Mouse (Mus musculus) neural tube, embryonic 12.5 days (tissue): ENCODE measurements around the gene Cpne8. TPM values are rescaled to one million over a fixed set of nuclear protein-coding genes. Genes with fewer than 3 reads are reported as not detected.
"Not testable (repeated sequence)": the region's sequence is repeated elsewhere in the genome, so short reads cannot be mapped to it uniquely, and the experiment has no call there.

Experiments used
- ATAC-seq: fragments of 200-750 bp; cut with Nextera tagmentation; 2 replicates; pipeline ENCODE4 v1.8.0; 2017; ENCODE audit warnings: low read depth, mild to moderate bottlenecking, moderate TSS enrichment, moderate library complexity; ENCODE audit not compliant: low FRiP score
- H3K27ac ChIP-seq: fragments of 300-500 bp; sonication (generic); 2 replicates; pipeline ENCODE4 v1.5.1; 2016
- H3K27me3 ChIP-seq: fragments of 300-500 bp; sonication (generic); replicated peaks from 2 replicates; pipeline ENCODE4 v1.6.1; 2016; ENCODE audit warnings: mild to moderate bottlenecking
- H3K36me3 ChIP-seq: fragments of 300-500 bp; sonication (generic); 2 replicates; pipeline ENCODE4 v1.6.1; 2016; ENCODE audit warnings: mild to moderate bottlenecking
- H3K4me1 ChIP-seq: fragments of 300-500 bp; sonication (generic); 2 replicates; pipeline ENCODE4 v1.6.1; 2016
- H3K4me2 ChIP-seq: fragments of 300-500 bp; sonication (generic); replicated peaks from 2 replicates; pipeline ENCODE4 v1.6.1; 2016; ENCODE audit warnings: mild to moderate bottlenecking
- H3K4me3 ChIP-seq: fragments of 300-500 bp; sonication (generic); 2 replicates; pipeline ENCODE4 v1.5.1; 2016
- H3K9ac ChIP-seq: fragments of 300-500 bp; sonication (generic); 2 replicates; pipeline ENCODE4 v1.6.1; 2016; ENCODE audit warnings: mild to moderate bottlenecking
- H3K9me3 ChIP-seq: fragments of 300-500 bp; sonication (generic); 2 replicates; pipeline ENCODE4 v1.6.1; 2016; ENCODE audit warnings: mild to moderate bottlenecking
- WGBS: fragments of 180-500 bp; shearing (Covaris S2); methylation state at CpG from one replicate; pipeline ENCODE4 v1.1.7; 2016; 5-methylcytosine and 5-hydroxymethylcytosine counted together
- polyA plus RNA-seq: library from polyadenylated mRNA; unstranded; fragments of >200 nt; fragmentation: Nextera tagmentation; extraction: Ambion mirVana; gene quantifications from 2 replicates; pipeline ENCODE4 v1.2.1, GENCODE M21; 2016

The Cpne8 gene
- polyA plus RNA-seq, 1 experiment from 2014 or later = 7.2 TPM

DNA sequence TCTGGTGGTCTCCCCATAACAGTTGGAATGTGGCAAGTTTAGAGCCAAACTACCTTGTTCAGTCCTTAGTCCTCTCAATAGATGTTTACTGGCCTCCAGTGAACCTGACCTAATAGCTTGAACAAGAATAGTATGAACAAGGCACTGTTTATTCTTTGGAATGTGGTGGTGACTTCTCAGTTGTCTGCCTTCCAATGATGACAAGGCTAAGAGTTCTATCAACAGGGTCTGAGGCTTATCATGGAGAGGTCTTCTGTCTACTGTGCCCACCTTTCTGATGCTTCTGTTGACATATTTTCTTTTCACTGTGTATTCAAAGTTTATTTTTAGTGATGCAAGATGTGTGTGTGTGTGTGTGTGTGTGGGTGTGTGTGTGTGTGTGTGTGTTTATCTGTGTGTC, 137.1 kb downstream of the Cpne8 start:
- H3K27ac ChIP-seq = no peak overlapping the region
- H3K36me3 ChIP-seq = no peaks in the 10 kb centered on the region
- no peak overlapping the region for H3K9ac ChIP-seq
- no peak overlapping the region for H3K4me2 ChIP-seq
- no peak overlapping the region for H3K4me3 ChIP-seq
- no peaks in the 10 kb centered on the region for H3K9me3 ChIP-seq
- H3K4me1 ChIP-seq = no peaks in the 10 kb centered on the region
- ATAC-seq = no peak
- H3K27me3 ChIP-seq = no peaks in the 10 kb centered on the region

DNA sequence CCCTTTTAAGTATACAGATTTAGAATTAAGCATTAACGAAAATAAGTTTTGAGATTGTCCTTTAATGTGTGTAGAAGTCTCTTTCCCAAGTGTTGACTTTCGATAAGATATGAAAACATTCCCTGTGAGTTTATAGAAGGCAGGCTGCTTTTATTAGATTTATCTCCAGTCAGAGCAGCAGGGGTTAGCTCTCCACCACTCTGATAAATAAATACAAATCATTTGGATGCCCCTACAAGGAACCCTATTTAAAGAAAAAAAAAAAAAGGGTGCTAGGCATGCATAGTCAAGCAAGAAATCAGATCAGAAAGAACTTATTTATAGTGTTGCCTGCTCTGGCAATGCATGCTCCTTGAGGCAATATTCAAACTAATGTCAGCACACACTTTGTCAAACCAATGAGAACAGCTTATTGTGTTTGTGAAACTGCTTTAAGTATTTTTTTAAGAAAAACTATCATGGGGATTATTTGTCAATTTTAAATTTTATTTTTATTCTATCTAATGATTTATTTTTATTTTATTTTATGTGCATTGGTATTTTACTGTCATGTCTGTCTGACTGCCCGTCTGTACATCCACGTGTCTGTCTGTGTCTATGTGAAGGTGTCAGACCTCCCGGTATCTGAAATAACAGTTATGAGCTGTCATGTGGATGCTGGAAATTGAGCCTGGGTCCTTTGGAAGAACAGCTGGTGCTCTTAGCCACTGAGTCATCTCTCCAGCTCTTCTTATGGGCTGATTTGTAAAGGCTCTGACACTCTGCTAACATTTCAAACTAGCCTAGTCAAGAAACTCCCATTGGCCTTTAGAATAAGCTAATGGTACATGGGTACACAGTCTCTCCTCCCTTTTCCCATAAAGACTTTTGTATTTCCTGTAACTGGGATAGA, 142.7 kb downstream of the Cpne8 start:
- ATAC-seq = no peak
- Histone ChIP-seq H3K27me3 (no peaks in the 10 kb centered on the region), H3K4me3 (no peak overlapping the region), H3K9ac (no peak overlapping the region), H3K27ac (no peak overlapping the region), H3K9me3 (no peaks in the 10 kb centered on the region), H3K4me2 (no peak overlapping the region), H3K36me3 (no peaks in the 10 kb centered on the region), H3K4me1 (no peaks in the 10 kb centered on the region)
- WGBS = 79% methylated on average over 5 of the region's 5 CpGs

DNA sequence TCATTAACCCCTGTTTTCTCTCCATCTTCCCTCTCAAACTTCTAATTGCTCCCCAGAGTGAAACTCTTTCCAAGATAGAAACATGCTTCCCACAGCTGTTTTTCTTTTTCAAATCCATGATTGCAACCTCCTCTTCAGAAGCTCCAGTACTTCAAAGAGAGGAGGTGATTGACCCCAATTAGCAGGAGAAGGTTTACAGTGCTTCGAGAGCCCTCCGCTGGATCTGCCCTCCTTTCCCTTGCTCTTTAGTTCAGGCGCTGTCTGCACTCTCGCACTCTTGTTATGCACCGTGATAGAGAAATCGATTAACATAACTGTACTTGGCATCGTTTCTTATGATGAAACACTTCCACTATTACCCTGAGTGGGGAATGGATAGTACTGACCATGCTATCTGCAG, 143.5 kb downstream of the Cpne8 start:
- Histone ChIP-seq H3K9me3 (no peaks in the 10 kb centered on the region), H3K27ac (no peak overlapping the region), H3K9ac (no peak overlapping the region), H3K4me3 (no peak overlapping the region), H3K4me1 (no peaks in the 10 kb centered on the region), H3K27me3 (no peaks in the 10 kb centered on the region), H3K4me2 (no peak overlapping the region), H3K36me3 (no peaks in the 10 kb centered on the region)
- ATAC-seq = no peak
- 42% methylated on average over 7 of the region's 7 CpGs for WGBS

DNA sequence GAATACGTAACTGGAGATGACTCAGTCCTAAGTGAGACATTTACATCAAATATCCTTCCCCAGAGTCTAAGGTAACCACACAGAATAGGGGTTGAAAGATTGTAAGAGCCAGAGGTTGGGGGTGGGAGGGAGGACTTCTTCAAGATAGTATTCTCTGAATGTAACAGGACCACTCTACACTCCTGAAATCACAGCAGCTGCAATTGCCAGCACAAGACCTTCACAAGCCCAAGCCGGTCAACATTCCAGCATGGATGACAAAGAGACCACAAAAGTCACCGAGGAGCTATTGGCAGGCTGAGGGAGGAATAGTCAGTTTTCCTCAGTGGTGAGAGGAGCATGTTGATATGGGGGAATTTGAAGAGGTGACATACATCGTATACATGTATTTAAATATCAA, 166.5 kb downstream of the Cpne8 start:
- no peaks in the 10 kb centered on the region for H3K36me3 ChIP-seq
- H3K4me3 ChIP-seq = no peak overlapping the region
- 93% methylated on average over 4 of the region's 4 CpGs for WGBS
- H3K9ac ChIP-seq = no peak overlapping the region
- ATAC-seq = no peak
- no peak overlapping the region for H3K4me2 ChIP-seq
- H3K27ac ChIP-seq = no peak overlapping the region
- no peaks in the 10 kb centered on the region for H3K4me1 ChIP-seq
- H3K27me3 ChIP-seq = no peaks in the 10 kb centered on the region
- H3K9me3 ChIP-seq = no peaks in the 10 kb centered on the region

DNA sequence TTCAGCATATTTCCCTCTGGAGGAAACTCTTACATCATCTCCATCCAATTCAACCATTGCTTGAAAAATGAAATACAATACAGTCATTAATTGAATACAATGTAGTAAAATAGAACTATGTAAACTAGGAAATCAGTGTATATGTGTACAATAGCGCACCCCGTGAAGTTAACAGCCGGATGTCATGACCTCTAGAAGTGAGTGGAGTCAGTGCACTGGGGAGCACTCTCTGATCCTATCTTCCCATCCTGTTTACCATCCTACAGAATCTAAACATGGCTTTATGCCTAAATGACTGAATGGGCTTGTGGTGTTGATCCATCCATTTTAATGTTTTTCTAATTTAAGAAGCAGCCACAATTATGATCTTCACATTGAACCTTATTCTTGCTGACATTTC, 182.2 kb downstream of the Cpne8 start:
- 81% methylated on average over 3 of the region's 3 CpGs for WGBS
- Histone ChIP-seq H3K4me3 (no peak overlapping the region), H3K9ac (no peak overlapping the region), H3K36me3 (no peaks in the 10 kb centered on the region), H3K9me3 (no peaks in the 10 kb centered on the region), H3K27me3 (no peaks in the 10 kb centered on the region), H3K4me1 (no peaks in the 10 kb centered on the region), H3K4me2 (no peak overlapping the region), H3K27ac (no peak overlapping the region)
- no peak for ATAC-seq

DNA sequence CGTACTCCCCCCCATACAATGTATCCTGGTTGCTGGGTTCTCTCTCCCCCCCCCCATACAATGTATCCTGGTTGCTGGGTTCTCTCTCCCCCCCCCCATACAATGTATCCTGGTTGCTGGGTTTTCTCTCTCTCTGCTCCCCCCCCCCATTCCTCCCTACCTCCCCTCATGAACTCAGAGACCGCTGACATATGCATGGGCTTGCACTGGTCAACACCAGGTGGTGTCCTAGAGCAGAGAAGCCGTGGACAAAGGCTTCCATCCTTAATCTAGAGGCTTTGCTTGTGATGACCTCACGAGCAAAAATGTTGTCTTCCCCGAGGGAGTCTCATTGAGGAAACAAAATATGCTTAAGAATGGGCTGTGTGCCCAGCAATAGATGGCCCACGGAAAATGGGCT, 187.7 kb downstream of the Cpne8 start:
- H3K4me3 ChIP-seq = no peak overlapping the region
- no peaks in the 10 kb centered on the region for H3K4me1 ChIP-seq
- H3K36me3 ChIP-seq = no peaks in the 10 kb centered on the region
- no peaks in the 10 kb centered on the region for H3K27me3 ChIP-seq
- H3K27ac ChIP-seq = no peak overlapping the region
- no peak overlapping the region for H3K4me2 ChIP-seq
- 74% methylated on average over 6 of the region's 6 CpGs for WGBS
- no peaks in the 10 kb centered on the region for H3K9me3 ChIP-seq
- ATAC-seq = no peak
- no peak overlapping the region for H3K9ac ChIP-seq

DNA sequence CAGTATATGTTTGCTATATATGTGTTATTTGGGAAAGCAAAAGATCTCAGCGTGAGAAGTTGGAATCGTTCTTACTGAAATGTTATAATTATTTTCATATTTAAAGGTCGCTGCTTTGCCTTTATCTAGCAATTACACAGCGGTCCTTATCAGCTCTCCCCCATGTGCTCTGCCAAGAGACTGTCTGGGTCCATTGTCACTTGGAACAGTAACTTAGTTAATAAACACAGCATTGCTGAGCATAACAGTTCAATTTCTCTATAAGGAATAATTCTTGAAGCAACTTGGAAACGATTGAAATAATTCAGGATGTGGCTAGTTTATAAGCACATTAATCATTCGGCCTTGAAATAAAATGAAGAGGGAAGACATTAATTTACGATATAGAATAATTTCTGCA, 189.0 kb downstream of the Cpne8 start:
- Histone ChIP-seq H3K4me2 (no peak overlapping the region), H3K4me1 (no peaks in the 10 kb centered on the region), H3K36me3 (no peaks in the 10 kb centered on the region), H3K4me3 (no peak overlapping the region), H3K27me3 (no peaks in the 10 kb centered on the region), H3K27ac (no peak overlapping the region), H3K9ac (no peak overlapping the region), H3K9me3 (no peaks in the 10 kb centered on the region)
- no peak for ATAC-seq
- 94% methylated on average over 7 of the region's 7 CpGs for WGBS

DNA sequence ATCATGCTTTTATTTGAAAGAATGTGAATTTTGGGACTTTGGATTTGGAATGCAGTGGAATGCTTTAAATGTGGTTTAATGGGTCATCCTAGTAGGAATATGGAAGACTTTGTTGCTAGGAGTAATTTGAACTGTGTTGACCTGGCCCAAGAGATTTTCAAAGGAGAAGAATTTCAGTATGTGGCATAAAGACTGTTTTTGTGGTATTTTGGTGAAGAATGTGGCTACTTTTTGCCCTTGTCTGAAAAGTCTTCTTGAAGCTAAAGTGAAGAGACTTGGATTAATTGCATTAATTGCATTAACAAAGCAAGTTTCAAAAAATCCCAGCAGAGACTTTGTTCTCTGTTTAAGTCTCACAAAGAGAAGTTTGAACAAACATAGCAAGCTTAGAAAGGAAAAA, 208.7 kb downstream of the Cpne8 start:
- H3K27ac ChIP-seq, H3K27me3 ChIP-seq, H3K36me3 ChIP-seq, H3K4me1 ChIP-seq, H3K4me2 ChIP-seq, H3K9ac ChIP-seq, H3K9me3 ChIP-seq, H3K4me3 ChIP-seq, ATAC-seq: not testable (repeated sequence)

DNA sequence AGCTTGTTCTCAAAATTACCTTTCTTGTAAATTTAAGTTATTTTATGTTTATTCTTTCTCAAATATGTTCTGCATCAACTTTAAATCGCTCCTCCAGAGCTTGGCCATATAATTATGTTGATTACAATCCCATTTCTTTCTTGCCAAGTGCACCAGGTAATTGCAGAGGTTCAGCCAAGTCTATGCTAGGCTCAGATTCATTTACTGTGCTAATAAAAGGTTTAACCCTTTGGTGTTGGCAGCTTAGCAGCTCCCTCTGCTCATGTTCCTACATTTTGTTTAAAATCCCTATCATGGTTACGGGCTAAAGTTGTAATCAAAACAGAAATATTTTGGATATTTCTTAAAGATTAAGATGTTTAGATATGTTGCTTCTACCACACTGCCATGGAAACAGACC, 216.0 kb downstream of the Cpne8 start:
- Histone ChIP-seq H3K27ac (no peak overlapping the region), H3K36me3 (no peaks in the 10 kb centered on the region), H3K9ac (no peak overlapping the region), H3K4me2 (no peak overlapping the region), H3K4me3 (no peak overlapping the region), H3K4me1 (no peaks in the 10 kb centered on the region), H3K9me3 (no peaks in the 10 kb centered on the region), H3K27me3 (no peaks in the 10 kb centered on the region)
- WGBS = 83% methylated on average over 2 of the region's 2 CpGs
- no peak for ATAC-seq

DNA sequence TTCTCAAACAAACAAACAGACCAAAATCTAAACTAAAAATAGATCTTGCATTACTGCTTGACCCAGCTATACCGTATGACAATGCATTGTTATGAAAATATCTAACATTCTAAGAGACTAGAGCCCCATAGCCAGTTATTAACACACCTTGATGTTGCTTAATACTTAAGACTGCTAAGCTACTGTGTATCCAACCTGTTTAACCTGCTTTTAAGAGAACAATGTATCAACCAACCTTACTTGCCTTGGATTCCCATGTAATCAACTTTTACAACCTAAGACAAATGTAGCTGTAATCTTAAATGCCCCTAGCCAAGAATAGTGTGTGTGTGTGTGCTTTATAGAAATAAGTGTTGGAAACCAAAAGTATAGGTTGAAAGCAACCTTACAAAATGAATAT, 233.2 kb downstream of the Cpne8 start:
- WGBS = 86% methylated on average over 1 of the region's 1 CpGs
- no peak for ATAC-seq
- Histone ChIP-seq H3K9me3 (no peaks in the 10 kb centered on the region), H3K27ac (no peak overlapping the region), H3K36me3 (no peaks in the 10 kb centered on the region), H3K27me3 (no peaks in the 10 kb centered on the region), H3K9ac (no peak overlapping the region), H3K4me1 (no peaks in the 10 kb centered on the region), H3K4me3 (no peak overlapping the region), H3K4me2 (no peak overlapping the region)
